Mouse (Mus musculus) liver, embryonic 14.5 days (tissue): ENCODE results near the gene Gpalpp1. TPM values are rescaled to one million over a fixed set of nuclear protein-coding genes. Genes with fewer than 3 reads are reported as not detected.
A peak's percentile ranks its signal among the peaks of the same experiment; 100 is the strongest.

Experiments used
- ATAC-seq: fragments of 200-750 bp; cut with Nextera tagmentation; 2 replicates; pipeline ENCODE4 v1.8.0; 2017; ENCODE audit warnings: moderate number of reproducible peaks, mild to moderate bottlenecking, moderate library complexity; ENCODE audit not compliant: insufficient read depth
- DNase-seq, 3 experiments: peaks; one replicate each; pipeline ENCODE4 v3.0.0-alpha.2; 2012 to 2013; ENCODE audit warnings: low read depth in 3 of 3, low spot score in 3 of 3
- H3K27ac ChIP-seq: fragments of 300-500 bp; sonication (generic); 2 replicates; pipeline ENCODE4 v1.5.1; 2014; ENCODE audit warnings: moderate library complexity, mild to moderate bottlenecking, control low read depth, inconsistent platforms
- H3K27me3 ChIP-seq: fragments of 300-500 bp; sonication (generic); 2 replicates; pipeline ENCODE4 v1.6.1; 2014; ENCODE audit warnings: mild to moderate bottlenecking, low read length, moderate library complexity; ENCODE audit not compliant: control insufficient read depth, insufficient read depth
- H3K36me3 ChIP-seq: fragments of 300-500 bp; sonication (generic); replicated peaks from 2 replicates; pipeline ENCODE4 v1.6.1; 2014; ENCODE audit warnings: low read depth; ENCODE audit not compliant: control insufficient read depth, insufficient read depth
- H3K4me1 ChIP-seq, 2 experiments: fragments of 200-500 bp in 1 of 2; fragments of 300-500 bp in 1 of 2; sonication (generic) in 1 of 2; replicated peaks; 2 replicates each; pipeline ENCODE4 v1.6.1; 2012 to 2014; ENCODE audit warnings: antibody characterized with exemption in 1 of 2, inconsistent platforms in 1 of 2, low read length in 1 of 2; ENCODE audit not compliant: control insufficient read depth in 2 of 2, insufficient read depth in 2 of 2
- H3K4me2 ChIP-seq: fragments of 300-500 bp; sonication (generic); 2 replicates; pipeline ENCODE4 v1.6.1; 2014; ENCODE audit warnings: low read depth, mild to moderate bottlenecking, control low read depth, moderate library complexity
- H3K4me3 ChIP-seq, 2 experiments: fragments of 200-500 bp in 1 of 2; fragments of 300-500 bp in 1 of 2; sonication (generic) in 1 of 2; 2 replicates each; pipeline ENCODE4 v1.5.1; 2012 to 2014; ENCODE audit warnings: low read depth in 2 of 2, low read length in 2 of 2, mild to moderate bottlenecking in 2 of 2, control low read depth in 1 of 2, inconsistent platforms in 1 of 2, moderate library complexity in 1 of 2; ENCODE audit not compliant: insufficient read depth in 1 of 2
- H3K9ac ChIP-seq: fragments of 300-500 bp; sonication (generic); replicated peaks from 2 replicates; pipeline ENCODE4 v1.6.1; 2014; ENCODE audit warnings: mild to moderate bottlenecking, control low read depth, moderate library complexity
- H3K9me3 ChIP-seq: fragments of 300-500 bp; sonication (generic); 2 replicates; pipeline ENCODE4 v1.6.1; 2016; ENCODE audit warnings: low read length, mixed read lengths; ENCODE audit not compliant: control insufficient read depth
- CTCF ChIP-seq: IDR thresholded peaks from 2 replicates; pipeline ENCODE4 v1.5.1; 2016; ENCODE audit warnings: antibody characterized with exemption, low read depth, control low read depth
- EP300 ChIP-seq: IDR thresholded peaks from 2 replicates; pipeline ENCODE4 v1.6.1; 2016; ENCODE audit warnings: antibody characterized with exemption, low read depth
- WGBS: fragments of 180-500 bp; shearing (Covaris S2); extraction: QIAGEN DNeasy Blood & Tissue Kit; methylation state at CpG from one replicate; pipeline ENCODE4 v1.1.7; 2014; ENCODE audit not compliant: insufficient replicate concordance; 5-methylcytosine and 5-hydroxymethylcytosine counted together
- polyA plus RNA-seq, 2 experiments: library from polyadenylated mRNA; depleted of rRNA in 1 of 2; stranded (reverse) in 1 of 2; unstranded in 1 of 2; fragments of >200 nt; fragmentation: Nextera tagmentation in 1 of 2; extraction: Ambion mirVana in 1 of 2; gene quantifications; 2 replicates each; pipeline versions ENCODE4 v1.2.1 to v1.2.3; 2012 to 2014

The Gpalpp1 gene
- polyA plus RNA-seq, 2 experiments = 3.9 to 5.2 TPM

DNA sequence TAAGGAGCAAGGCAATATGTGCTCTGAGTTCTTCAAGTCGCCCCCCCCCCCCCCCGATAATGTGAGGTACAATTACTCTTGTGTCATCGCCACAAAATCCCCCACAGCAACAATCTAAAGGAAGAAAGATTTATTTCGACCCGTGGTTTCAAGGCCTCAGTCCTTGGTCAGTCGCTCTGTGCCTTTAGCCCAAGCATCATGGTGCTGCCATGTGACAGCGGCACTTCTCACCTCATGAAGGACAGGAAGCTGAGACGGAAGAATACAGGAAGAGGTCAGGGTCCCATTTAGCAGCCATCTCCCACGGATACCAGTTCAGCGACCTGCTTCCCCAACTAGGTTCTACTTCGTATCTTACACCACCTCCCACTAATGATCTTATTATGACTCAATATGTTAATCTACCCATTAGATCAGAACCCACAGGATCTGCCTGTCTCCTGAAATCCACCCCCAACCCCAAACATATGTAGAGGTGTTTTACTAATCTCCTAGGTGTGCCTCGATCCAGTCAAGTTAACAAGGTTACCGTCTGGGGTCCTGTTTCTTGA is 28.4 kb downstream of the Gpalpp1 start:
- H3K4me3 ChIP-seq = no peak overlapping the region
- H3K9me3 ChIP-seq = no peaks in the 10 kb centered on the region
- ATAC-seq (no peak), DNase-seq (no peak)
- H3K4me2 ChIP-seq = no peak overlapping the region
- 63% methylated on average over 13 of the region's 13 CpGs for WGBS
- no peaks in the 10 kb centered on the region for H3K4me1 ChIP-seq
- no peak for TF ChIP-seq EP300
- no peak for TF ChIP-seq CTCF
- H3K27ac ChIP-seq = no peak overlapping the region
- H3K27me3 ChIP-seq = no peaks in the 10 kb centered on the region
- H3K36me3 ChIP-seq = no peaks in the 10 kb centered on the region
- no peak overlapping the region for H3K9ac ChIP-seq

GRCm38 (mm10) chr14:76081451-76081850 is 29.1 kb downstream of the Gpalpp1 start:
- ATAC-seq (no peak), DNase-seq (no peak)
- Histone ChIP-seq H3K36me3 (no peaks in the 10 kb centered on the region), H3K4me3 (no peak overlapping the region), H3K27me3 (no peaks in the 10 kb centered on the region), H3K9ac (no peak overlapping the region), H3K4me1 (no peaks in the 10 kb centered on the region), H3K27ac (no peak overlapping the region), H3K4me2 (no peak overlapping the region), H3K9me3 (no peaks in the 10 kb centered on the region)
- TF ChIP-seq EP300 = no peak
- TF ChIP-seq CTCF = 0 out of 2 replicates have a peak, but pooled peaks have one; percentile 12
- 64% methylated on average over 11 of the region's 11 CpGs for WGBS

DNA sequence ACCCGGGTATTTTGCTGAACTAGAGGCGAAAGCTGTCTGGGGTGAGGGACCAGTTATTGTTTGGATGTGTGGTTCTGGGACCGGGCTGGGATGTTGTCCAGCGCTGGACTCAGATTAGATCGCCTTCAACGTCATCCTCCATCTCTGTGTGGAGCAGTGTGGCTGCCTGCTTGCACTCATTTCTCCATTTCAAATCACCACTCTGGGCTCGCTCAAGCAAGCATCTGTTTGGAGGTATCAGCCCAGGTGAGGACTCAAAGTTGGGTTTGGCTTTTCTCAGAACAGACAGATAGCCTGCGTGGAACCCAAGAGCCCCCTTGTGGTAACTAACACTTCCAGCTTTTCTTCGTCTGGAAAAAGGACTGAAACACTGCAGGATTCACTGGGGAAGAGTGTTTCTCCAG is 33.5 kb downstream of the Gpalpp1 start:
- Histone ChIP-seq H3K27ac (no peak overlapping the region), H3K27me3 (no peaks in the 10 kb centered on the region), H3K4me1 (no peaks in the 10 kb centered on the region), H3K36me3 (no peaks in the 10 kb centered on the region), H3K4me3 (no peak overlapping the region), H3K9me3 (no peaks in the 10 kb centered on the region), H3K9ac (no peak overlapping the region), H3K4me2 (no peak overlapping the region)
- WGBS = 38% methylated on average over 9 of the region's 9 CpGs
- DNase-seq = no peak
- TF ChIP-seq EP300 (no peak), CTCF (peak; percentile 69)
- no peak for ATAC-seq

DNA sequence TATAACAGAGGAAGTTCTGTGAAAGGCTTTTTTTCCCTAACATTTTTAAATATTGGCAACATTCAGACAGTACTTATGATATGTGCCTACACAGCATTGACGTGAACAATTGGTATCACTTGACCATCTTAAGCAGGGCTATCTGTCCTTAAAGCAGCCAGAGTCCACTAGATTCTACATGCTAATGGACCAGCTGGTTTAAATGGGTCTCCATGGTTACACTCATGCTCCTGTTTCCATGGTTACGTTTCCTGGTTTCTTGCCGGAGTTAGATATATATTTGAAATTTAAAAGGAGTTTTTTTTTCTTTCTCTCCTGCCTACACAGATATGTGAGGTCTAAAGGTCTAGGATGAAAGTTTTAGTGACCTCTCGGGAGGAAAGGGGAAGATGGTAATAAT is 34.0 kb downstream of the Gpalpp1 start:
- Histone ChIP-seq H3K27me3 (no peaks in the 10 kb centered on the region), H3K4me2 (no peak overlapping the region), H3K4me1 (no peaks in the 10 kb centered on the region), H3K36me3 (no peaks in the 10 kb centered on the region), H3K9me3 (no peaks in the 10 kb centered on the region), H3K4me3 (no peak overlapping the region), H3K9ac (no peak overlapping the region), H3K27ac (no peak overlapping the region)
- no peak for TF ChIP-seq EP300
- no peak for TF ChIP-seq CTCF
- DNase-seq (no peak), ATAC-seq (no peak)
- WGBS = 54% methylated on average over 4 of the region's 4 CpGs

DNA sequence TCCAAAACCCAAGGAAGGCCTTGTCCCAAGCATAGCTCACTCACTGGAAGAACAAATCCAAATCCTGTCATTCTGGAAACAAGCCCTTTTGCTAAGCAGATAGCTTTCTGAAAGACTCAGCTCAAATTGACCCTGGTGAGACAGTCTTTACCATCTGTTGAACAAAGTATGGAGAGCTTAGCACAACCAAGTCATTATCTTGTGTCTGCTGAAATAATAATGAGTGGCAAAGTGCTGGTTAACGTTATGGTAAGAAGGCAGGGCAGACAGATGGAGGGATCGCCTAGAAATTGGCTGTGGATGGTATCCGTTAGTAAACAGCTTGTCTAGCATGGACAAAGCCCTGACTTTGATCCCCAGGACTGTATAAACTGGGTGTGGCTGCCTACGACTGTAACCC is 34.8 kb downstream of the Gpalpp1 start:
- H3K27me3 ChIP-seq = no peaks in the 10 kb centered on the region
- no peak overlapping the region for H3K4me3 ChIP-seq
- DNase-seq = no peak
- no peak for ATAC-seq
- no peak overlapping the region for H3K4me2 ChIP-seq
- no peak for TF ChIP-seq EP300
- TF ChIP-seq CTCF = no peak
- no peaks in the 10 kb centered on the region for H3K36me3 ChIP-seq
- WGBS = 53% methylated on average over 4 of the region's 4 CpGs
- no peaks in the 10 kb centered on the region for H3K9me3 ChIP-seq
- H3K9ac ChIP-seq = no peak overlapping the region
- no peaks in the 10 kb centered on the region for H3K4me1 ChIP-seq
- no peak overlapping the region for H3K27ac ChIP-seq
